24 mouse cellular contexts compared by ENCODE assay signal in genomic region chr16:11359919-11360318, GRCm38 (mm10). TPM values are rescaled to one million over a fixed set of nuclear protein-coding genes. Genes with fewer than 3 reads are reported as not detected.
A peak's percentile ranks its signal among the peaks of the same experiment; 100 is the strongest.
DNase-seq lines count a peak whose midpoint lies in the region; ATAC-seq lines count a peak whose summit lies in the region.
"Had no signal": no experiment of that assay in that cellular context is flagged by ENCODE, and none has a peak within 500 bp of the region (broad histone marks: within the 10 kb centered on the region; RNA-seq: fewer than 3 reads in every experiment).

No protein-coding gene starts in this region.

- no peaks in the 10 kb centered on the region for H3K9me3 ChIP-seq in lung, embryonic 15.5 days
- no peaks in the 10 kb centered on the region for H3K9me3 ChIP-seq in stomach, embryonic 16.5 days (replicated peaks; ENCODE audit: control insufficient read depth, low read length)
- H3K9me3 ChIP-seq: embryonic facial prominence, embryonic 13.5 days; hindbrain, embryonic 10.5 days; midbrain, embryonic 12.5 days; neural tube, embryonic 13.5 days had no signal

- peak overlapping the region; percentile 67 for H3K27ac ChIP-seq in lung, embryonic 15.5 days
- H3K27ac ChIP-seq in stomach, embryonic 16.5 days (ENCODE audit: low read length) = peak overlapping the region; percentile 42; the same call in 1 of the 2 replicates
- H3K27ac ChIP-seq: embryonic facial prominence, embryonic 13.5 days; hindbrain, embryonic 10.5 days; midbrain, embryonic 12.5 days; neural tube, embryonic 13.5 days had no signal

- H3K27me3 ChIP-seq in lung, embryonic 15.5 days = no peaks in the 10 kb centered on the region
- H3K27me3 ChIP-seq in stomach, embryonic 16.5 days (ENCODE audit: control insufficient read depth, insufficient read depth, low read length) = no peaks in the 10 kb centered on the region
- H3K27me3 ChIP-seq: embryonic facial prominence, embryonic 13.5 days; midbrain, embryonic 12.5 days; neural tube, embryonic 13.5 days had no signal

- no peak overlapping the region for H3K9ac ChIP-seq in lung, embryonic 15.5 days
- H3K9ac ChIP-seq in stomach, embryonic 16.5 days (ENCODE audit: low read length) = no peak overlapping the region
- H3K9ac ChIP-seq: embryonic facial prominence, embryonic 13.5 days; forebrain, postnatal 0 days; midbrain, embryonic 12.5 days; neural tube, embryonic 13.5 days had no signal

- WGBS in lung, embryonic 15.5 days = 44% methylated on average over 10 of the region's 10 CpGs
- WGBS in stomach, embryonic 16.5 days = 37% methylated on average over 10 of the region's 10 CpGs

- H3K4me1 ChIP-seq in lung, embryonic 15.5 days = peaks cover 6% of the 10 kb centered on the region; the same call in 1 of the 2 replicates
- no peaks in the 10 kb centered on the region; the same call in 1 of the 2 replicates for H3K4me1 ChIP-seq in stomach, embryonic 16.5 days (ENCODE audit: control insufficient read depth, insufficient read depth, low read length)
- H3K4me1 ChIP-seq: embryonic facial prominence, embryonic 13.5 days; neural tube, embryonic 13.5 days had no signal

- H3K36me3 ChIP-seq in lung, embryonic 15.5 days = no peaks in the 10 kb centered on the region
- H3K36me3 ChIP-seq in stomach, embryonic 16.5 days (ENCODE audit: control insufficient read depth, insufficient read depth, low read length) = no peaks in the 10 kb centered on the region
- H3K36me3 ChIP-seq: hindbrain, embryonic 10.5 days had no signal

- H3K4me2 ChIP-seq in lung, embryonic 15.5 days = no peak overlapping the region
- H3K4me2 ChIP-seq in stomach, embryonic 16.5 days (ENCODE audit: low read depth, low read length) = no peak overlapping the region
- H3K4me2 ChIP-seq: embryonic facial prominence, embryonic 13.5 days; midbrain, embryonic 12.5 days; neural tube, embryonic 13.5 days had no signal

- no peak overlapping the region for H3K4me3 ChIP-seq in lung, embryonic 15.5 days
- H3K4me3 ChIP-seq in stomach, embryonic 16.5 days (replicated peaks; ENCODE audit: low read length) = no peak overlapping the region
- H3K4me3 ChIP-seq: embryonic facial prominence, embryonic 13.5 days; hindbrain, embryonic 10.5 days; midbrain, embryonic 12.5 days; neural tube, embryonic 13.5 days had no signal

- no peak for DNase-seq in lung, postnatal 10 days
- DNase-seq in ES-CJ7 (ENCODE audit: low read depth, low spot score) (peak; percentile 72), WW6 (ENCODE audit: low read depth, low spot score) (peak; percentile 18)
- no peak for DNase-seq in layer of hippocampus, postnatal 36 days
- DNase-seq in right cerebral cortex, adult 2 months (ENCODE audit: low spot score in 2 of 2) = no peak
- DNase-seq: adrenal gland, adult 2 months; cerebellum, adult 9-11 months; forebrain, postnatal 0 days; kidney, postnatal 10 days; left cerebral cortex, postnatal 4 days; liver; right cerebral cortex, postnatal 14 days; spleen, adult 18-20 months had no signal

- 0 out of 2 replicates have a peak, but pooled peaks have one; percentile 36 for ATAC-seq in lung, embryonic 15.5 days (ENCODE audit: borderline replicate concordance, extremely low read depth, low FRiP score, low TSS enrichment)
- ATAC-seq in stomach, embryonic 16.5 days (ENCODE audit: insufficient read depth, low FRiP score) = peak; percentile 72
- ATAC-seq: forebrain, postnatal 0 days had no signal

RNA-seq across cellular contexts. Expression of gene Snx29, which starts 37.2 kb away (rescaled TPM):
- 8.0 and 12.6 TPM in 2 replicates for polyA plus RNA-seq in lung, embryonic 15.5 days (2015; fragmentation: Nextera tagmentation; extraction: Ambion mirVana)
- polyA plus RNA-seq in stomach, embryonic 16.5 days (2015; fragmentation: Nextera tagmentation; extraction: Ambion mirVana) = 9.0 and 10.2 TPM in 2 replicates
- total RNA-seq in layer of hippocampus, postnatal 36 days (2021) = 10 to 100 TPM; 23.4 to 31.6 TPM

RNA-seq across cellular contexts. Expression of gene Tnfrsf17, which starts 46.3 kb away (rescaled TPM):
- not detected in 2 replicates for polyA plus RNA-seq in lung, embryonic 15.5 days (2015; fragmentation: Nextera tagmentation; extraction: Ambion mirVana)
- not detected in 2 replicates for polyA plus RNA-seq in stomach, embryonic 16.5 days (2015; fragmentation: Nextera tagmentation; extraction: Ambion mirVana)
- total RNA-seq in layer of hippocampus, postnatal 36 days (2021) = not detected
- total RNA-seq: adrenal gland, adult 2 months; forebrain, postnatal 0 days; gastrocnemius, postnatal 4 days; left cerebral cortex, postnatal 4 days; megakaryocyte progenitor cell, adult 5-6 weeks; MEL had no signal
- polyA plus RNA-seq: adrenal gland, adult 2 months; heart, embryonic 16.5 days; hindbrain, embryonic 10.5 days; liver, embryonic 16.5 days; midbrain, embryonic 12.5 days had no signal

Comparison
In these comparisons a context has a peak if more than half of its experiments do, and no peak if none do; other contexts are left out.
1. DNase-seq: peak in ES-CJ7 (single experiment) and WW6 (single experiment); none in lung, postnatal 10 days (single experiment), layer of hippocampus, postnatal 36 days (0 of 2) and right cerebral cortex, adult 2 months (0 of 2).